In genomic region chr14:12583536-12583935, GRCm38 (mm10) we compare ENCODE assay signal across 19 mouse cellular contexts.
A peak's percentile ranks its signal among the peaks of the same experiment; 100 is the strongest.
DNase-seq lines count a peak whose midpoint lies in the region; ATAC-seq and TF ChIP-seq lines count a peak whose summit lies in the region.
"Had no signal": no experiment of that assay in that cellular context is flagged by ENCODE, and none has a peak within 500 bp of the region (broad histone marks: within the 10 kb centered on the region; RNA-seq: fewer than 3 reads in every experiment).

No protein-coding gene starts in this region.

- H3K4me3 ChIP-seq in midbrain, embryonic 13.5 days (replicated peaks): no peak overlapping the region
- H3K4me3 ChIP-seq in midbrain, embryonic 10.5 days: no peak overlapping the region
- H3K4me3 ChIP-seq in cerebellum, adult 2 months (replicated peaks; ENCODE audit: insufficient read depth, low read depth, low read length): no peak overlapping the region
- H3K4me3 ChIP-seq: embryonic facial prominence, embryonic 10.5 days; embryonic facial prominence, embryonic 12.5 days; forebrain, embryonic 13.5 days; forebrain, embryonic 15.5 days had no signal

- no peaks in the 10 kb centered on the region for H3K36me3 ChIP-seq in midbrain, embryonic 13.5 days
- H3K36me3 ChIP-seq in midbrain, embryonic 10.5 days: no peaks in the 10 kb centered on the region
- H3K36me3 ChIP-seq: embryonic facial prominence, embryonic 10.5 days; embryonic facial prominence, embryonic 12.5 days; forebrain, embryonic 15.5 days had no signal

- ATAC-seq in midbrain, embryonic 13.5 days: no peak
- ATAC-seq: forebrain, embryonic 13.5 days; forebrain, embryonic 15.5 days; forebrain, postnatal 0 days had no signal

- TF ChIP-seq CTCF in cerebellum, adult 2 months (IDR thresholded peaks at IDR 0.05; ENCODE audit: borderline replicate concordance, insufficient read depth, low read depth, low read length): no peak

- 0 out of 2 replicates have a peak overlapping the region, but pooled peaks have one; percentile 19 for H3K27ac ChIP-seq in midbrain, embryonic 13.5 days
- H3K27ac ChIP-seq in midbrain, embryonic 10.5 days (replicated peaks): no peak overlapping the region
- no peak overlapping the region for H3K27ac ChIP-seq in cerebellum, adult 2 months (ENCODE audit: insufficient read depth, low read length)
- H3K27ac ChIP-seq: embryonic facial prominence, embryonic 10.5 days; embryonic facial prominence, embryonic 12.5 days; forebrain, embryonic 13.5 days; forebrain, embryonic 15.5 days had no signal

- H3K4me2 ChIP-seq in midbrain, embryonic 13.5 days (replicated peaks): no peak overlapping the region
- H3K4me2 ChIP-seq: embryonic facial prominence, embryonic 12.5 days; forebrain, embryonic 13.5 days; forebrain, embryonic 15.5 days had no signal

- H3K9ac ChIP-seq in midbrain, embryonic 13.5 days (replicated peaks): no peak overlapping the region
- H3K9ac ChIP-seq: embryonic facial prominence, embryonic 12.5 days; forebrain, embryonic 13.5 days; forebrain, embryonic 15.5 days; forebrain, postnatal 0 days had no signal

- WGBS in midbrain, embryonic 13.5 days: 73% methylated on average over 5 of the region's 5 CpGs
- WGBS in midbrain, embryonic 10.5 days: 84% methylated on average over 5 of the region's 5 CpGs
- 84% methylated on average over 5 of the region's 5 CpGs for WGBS in cerebellum, adult 2 months

- no peaks in the 10 kb centered on the region for H3K9me3 ChIP-seq in midbrain, embryonic 13.5 days
- no peaks in the 10 kb centered on the region for H3K9me3 ChIP-seq in midbrain, embryonic 10.5 days (replicated peaks)
- H3K9me3 ChIP-seq: embryonic facial prominence, embryonic 10.5 days; embryonic facial prominence, embryonic 12.5 days; forebrain, embryonic 13.5 days; forebrain, embryonic 15.5 days had no signal

- DNase-seq in midbrain, embryonic 10.5 days (ENCODE audit: low spot score): no peak
- peak; percentile 24 for DNase-seq in Muller cell, postnatal 12 days (ENCODE audit: inconsistent ontology term)
- peak; percentile 62 for DNase-seq in retina, embryonic 14.5 days (ENCODE audit: low spot score)
- no peak for DNase-seq in cerebellum, adult 2 months
- no peak for DNase-seq in ovary, postnatal 36 days (ENCODE audit: low spot score)
- DNase-seq: adrenal gland, adult 2 months; adrenal gland, postnatal 10 days; adrenal gland, postnatal 25 days; cerebellum, adult 11 months; cerebellum, adult 18-20 months; cerebellum, adult 9-10 months; cerebellum, postnatal 10 days; cerebellum, postnatal 25 days; forebrain, postnatal 0 days had no signal

- TF ChIP-seq POLR2A in cerebellum, adult 2 months (IDR thresholded peaks at IDR 0.05; ENCODE audit: borderline replicate concordance, insufficient read depth, low read length): no peak

- peaks cover 13% of the 10 kb centered on the region for H3K4me1 ChIP-seq in midbrain, embryonic 13.5 days (replicated peaks)
- H3K4me1 ChIP-seq in midbrain, embryonic 10.5 days: peaks cover 12% of the 10 kb centered on the region
- H3K4me1 ChIP-seq in cerebellum, adult 2 months (ENCODE audit: control insufficient read depth, insufficient read depth, low read length): no peaks in the 10 kb centered on the region

- H3K27me3 ChIP-seq in midbrain, embryonic 13.5 days: no peaks in the 10 kb centered on the region
- H3K27me3 ChIP-seq in midbrain, embryonic 10.5 days (ENCODE audit: low read depth, poor library complexity, severe bottlenecking): no peaks in the 10 kb centered on the region
- H3K27me3 ChIP-seq in cerebellum, adult 2 months (ENCODE audit: control insufficient read depth, insufficient read depth, low read length): no peaks in the 10 kb centered on the region
- H3K27me3 ChIP-seq: embryonic facial prominence, embryonic 12.5 days; forebrain, embryonic 13.5 days; forebrain, embryonic 15.5 days had no signal

Comparison
In these comparisons a context has a peak if more than half of its experiments do, and no peak if none do; other contexts are left out.
1. DNase-seq: peak in Muller cell, postnatal 12 days (single experiment) and retina, embryonic 14.5 days (single experiment); none in midbrain, embryonic 10.5 days (single experiment), cerebellum, adult 2 months (0 of 2) and ovary, postnatal 36 days (single experiment).